Mouse (Mus musculus) ES-Bruce4 (cell line): ENCODE data around the gene Ush1c.

Experiments
- CTCF ChIP-seq: IDR thresholded peaks from one replicate; pipeline ENCODE4 v1.8.1; 2011; ENCODE audit warnings: low read depth, low read length
- EP300 ChIP-seq: IDR thresholded peaks from 2 replicates; pipeline ENCODE4 v1.6.1; 2011; ENCODE audit warnings: low read depth, low read length; ENCODE audit not compliant: insufficient read depth
- POLR2A ChIP-seq: IDR thresholded peaks from one replicate; pipeline ENCODE4 v1.8.1; 2011; ENCODE audit warnings: low read length; ENCODE audit not compliant: insufficient read depth

GRCm38 (mm10) chr7:46235948-46236347 is 2.4 kb downstream of the Ush1c start:
- TF ChIP-seq POLR2A, result no peak
- TF ChIP-seq EP300, result no peak
- TF ChIP-seq CTCF, result no peak
